Mouse (Mus musculus) testis, postnatal 14 days (tissue): ENCODE measurements around the gene Serpinb8.

Experiments
- DNase-seq: peaks from one replicate; pipeline ENCODE4 v3.0.0; 2021; ENCODE audit warnings: low spot score

Gene Serpinb8

GRCm38 (mm10) chr1:107589691-107590470, at the start of gene Serpinb8:
Gene Serpinb8, plus strand, starts transcription at chr1:107590006.
- DNase-seq: no peak

DNA sequence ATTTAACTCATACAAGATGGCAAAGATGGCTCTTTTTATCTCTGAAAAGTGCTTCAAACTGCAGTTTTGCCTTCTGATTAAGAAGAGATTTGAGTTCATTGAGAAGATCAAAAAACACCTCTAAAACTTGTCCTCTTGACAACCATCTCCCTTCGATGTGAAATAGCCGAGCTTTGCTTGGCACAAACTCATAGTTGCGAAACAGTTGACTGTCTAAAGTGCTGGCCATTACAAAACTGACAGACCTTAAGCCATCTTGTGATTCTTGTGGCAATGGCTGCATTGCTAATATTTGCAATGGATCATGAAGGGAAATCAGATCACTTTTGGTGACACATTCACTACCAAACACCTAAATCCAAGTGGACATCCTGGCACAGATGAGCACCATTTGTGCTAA, 30.3 kb upstream of the Serpinb8 start:
- DNase-seq: no peak

DNA sequence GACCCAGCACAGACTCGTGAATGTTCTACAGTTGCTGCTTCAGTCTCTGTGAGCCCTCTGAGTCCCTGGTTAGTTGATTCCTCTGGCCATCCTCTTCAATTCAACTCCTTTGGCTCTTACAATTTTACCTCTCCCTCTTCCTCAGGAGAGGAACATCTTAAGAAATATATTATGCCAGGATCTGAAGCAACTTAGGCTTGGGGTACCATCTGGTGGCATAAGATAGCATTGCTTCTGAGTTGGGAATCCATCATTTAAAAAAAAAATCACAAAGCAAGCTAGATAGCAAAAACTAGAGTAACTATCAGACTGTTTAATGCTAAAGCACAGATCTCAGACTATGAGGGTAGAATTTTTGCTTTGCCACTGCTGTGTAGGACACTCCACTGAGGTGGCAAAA, 27.7 kb upstream of the Serpinb8 start:
- DNase-seq: no peak

GRCm38 (mm10) chr1:107565644-107566043, 24.2 kb upstream of the Serpinb8 start:
- DNase-seq: no peak

GRCm38 (mm10) chr1:107576094-107576493, 13.7 kb upstream of the Serpinb8 start:
- no peak for DNase-seq

GRCm38 (mm10) chr1:107577514-107577913, 12.3 kb upstream of the Serpinb8 start:
- no peak for DNase-seq

GRCm38 (mm10) chr1:107581220-107581619, 8.6 kb upstream of the Serpinb8 start:
- no peak for DNase-seq

GRCm38 (mm10) chr1:107582900-107583299, 6.9 kb upstream of the Serpinb8 start:
- DNase-seq: no peak

GRCm38 (mm10) chr1:107583958-107584376, 5.8 kb upstream of the Serpinb8 start:
- DNase-seq: no peak

DNA sequence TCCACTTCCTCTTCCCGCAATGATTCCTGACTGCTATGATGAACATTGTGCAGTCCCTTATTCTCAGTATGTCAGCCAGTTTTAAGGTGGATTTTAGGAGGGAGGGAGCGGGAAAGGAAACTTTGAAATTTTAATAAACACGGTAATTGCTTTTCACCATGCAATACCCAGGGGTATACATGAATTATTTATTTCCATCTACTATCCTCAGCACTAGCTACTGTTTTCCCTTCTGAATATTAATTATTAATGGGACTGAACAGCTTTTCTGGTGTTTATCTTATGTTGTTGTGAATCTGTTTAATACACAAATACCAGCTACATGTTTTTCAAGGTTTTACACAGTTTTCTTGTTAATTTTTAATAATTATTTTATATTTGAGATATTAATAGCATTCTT, 4.9 kb upstream of the Serpinb8 start:
- no peak for DNase-seq

- DNase-seq: no peak
Measured at GRCm38 (mm10) chr1:107586196-107586595, 3.6 kb upstream of the Serpinb8 start.

GRCm38 (mm10) chr1:107588206-107588605, 1.6 kb upstream of the Serpinb8 start:
- no peak for DNase-seq

DNA sequence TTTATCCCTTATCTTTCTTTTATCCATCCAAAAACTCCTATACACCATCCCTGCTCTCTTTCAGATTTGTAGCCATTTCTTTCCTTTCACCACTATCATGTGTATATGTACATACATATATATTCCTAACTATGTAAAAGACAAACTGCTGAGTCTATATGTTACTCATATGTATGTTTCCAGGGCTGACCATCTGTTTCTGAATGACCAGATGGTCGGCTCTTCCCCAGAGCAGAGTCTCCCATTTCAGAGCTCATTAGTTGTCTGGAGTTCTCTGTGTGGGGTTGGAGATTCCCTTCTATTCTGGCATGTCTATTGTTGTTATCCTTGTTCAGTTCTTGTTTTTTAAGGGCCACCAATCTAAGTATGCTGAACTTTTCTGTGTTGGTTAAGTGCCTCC, 1.2 kb upstream of the Serpinb8 start:
- DNase-seq: no peak

DNA sequence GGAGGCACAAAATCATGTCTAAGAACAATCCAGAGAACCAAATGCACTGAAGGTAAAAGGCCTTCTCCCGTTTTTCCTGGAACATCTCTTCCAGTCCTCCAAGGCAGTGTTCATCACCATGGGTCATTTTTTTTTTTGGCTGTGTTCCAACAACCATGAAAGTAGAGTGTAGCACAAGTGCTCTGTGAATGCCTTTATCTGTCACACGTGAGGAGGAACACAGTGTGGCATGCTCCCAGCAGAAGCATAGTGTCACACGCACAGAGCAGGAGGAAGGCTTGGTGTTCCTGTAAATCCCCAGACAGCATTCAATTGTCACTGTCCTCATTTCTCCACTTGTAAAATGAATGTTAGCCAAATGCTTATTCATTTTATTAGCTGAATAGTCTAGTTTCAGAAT, 2.8 kb downstream of the Serpinb8 start:
- no peak for DNase-seq

GRCm38 (mm10) chr1:107593469-107593868, 3.7 kb downstream of the Serpinb8 start:
- no peak for DNase-seq

GRCm38 (mm10) chr1:107596874-107597273, 7.1 kb downstream of the Serpinb8 start:
- DNase-seq: no peak

DNA sequence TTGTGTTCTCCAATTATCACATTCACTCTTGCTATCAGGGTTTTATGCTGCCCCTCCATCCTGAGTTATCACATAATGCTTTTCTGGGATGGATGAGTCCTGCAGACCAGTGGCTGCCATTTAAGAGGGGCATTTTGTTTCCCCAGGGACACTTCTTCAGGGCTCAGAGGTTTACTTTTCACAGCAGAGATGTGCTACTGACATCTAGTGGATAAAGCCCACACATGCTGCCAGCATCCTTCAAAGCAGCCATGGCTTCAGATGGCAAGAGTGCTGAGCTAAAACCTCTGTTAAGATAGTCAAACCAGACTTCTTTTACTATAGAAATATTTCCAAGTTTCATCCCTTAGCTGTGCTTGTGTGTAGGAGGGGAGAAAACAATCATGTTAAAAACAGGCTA, 8.7 kb downstream of the Serpinb8 start:
- no peak for DNase-seq

- no peak for DNase-seq
Measured at GRCm38 (mm10) chr1:107608942-107609341, 19.1 kb downstream of the Serpinb8 start.

DNA sequence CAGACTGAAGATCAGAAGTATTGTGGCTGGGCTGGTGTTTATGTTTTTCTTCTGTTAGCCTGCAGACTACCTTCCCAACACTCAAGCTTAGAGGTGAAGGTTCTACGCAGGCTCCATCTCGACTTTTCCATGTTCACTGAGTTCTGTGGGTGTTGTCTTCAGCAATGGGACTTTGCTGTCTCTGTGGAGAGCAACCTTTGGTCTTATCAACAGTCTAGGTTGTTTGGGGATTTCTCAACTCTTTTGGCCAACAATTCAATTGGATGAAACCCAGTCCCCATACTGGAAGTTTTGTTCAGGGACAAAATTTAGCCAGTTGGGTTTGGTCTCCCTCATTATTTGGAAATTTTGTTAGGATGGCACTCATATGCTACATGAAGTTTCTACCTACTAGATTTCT, 24.3 kb downstream of the Serpinb8 start:
- no peak for DNase-seq

DNA sequence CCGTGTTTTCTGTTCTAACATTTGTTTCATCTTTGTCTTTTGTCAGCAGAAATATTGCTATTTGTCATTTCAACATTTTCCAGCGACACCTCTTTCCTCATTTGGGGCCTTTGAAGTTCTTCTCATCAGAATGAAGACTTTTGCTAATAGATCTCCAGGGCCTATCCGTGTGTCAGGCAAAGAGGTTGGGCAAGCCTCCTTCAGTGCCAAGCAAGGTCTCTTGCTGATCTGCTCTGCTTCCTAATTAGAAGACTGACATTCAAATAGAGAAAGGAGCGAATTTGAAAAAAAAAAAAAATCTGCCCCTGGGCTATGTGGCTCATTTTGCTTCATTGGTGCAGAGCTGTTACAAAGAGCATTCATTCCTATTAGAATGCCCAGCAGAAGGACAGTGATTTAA, 32.2 kb downstream of the Serpinb8 start:
- DNase-seq: no peak

DNA sequence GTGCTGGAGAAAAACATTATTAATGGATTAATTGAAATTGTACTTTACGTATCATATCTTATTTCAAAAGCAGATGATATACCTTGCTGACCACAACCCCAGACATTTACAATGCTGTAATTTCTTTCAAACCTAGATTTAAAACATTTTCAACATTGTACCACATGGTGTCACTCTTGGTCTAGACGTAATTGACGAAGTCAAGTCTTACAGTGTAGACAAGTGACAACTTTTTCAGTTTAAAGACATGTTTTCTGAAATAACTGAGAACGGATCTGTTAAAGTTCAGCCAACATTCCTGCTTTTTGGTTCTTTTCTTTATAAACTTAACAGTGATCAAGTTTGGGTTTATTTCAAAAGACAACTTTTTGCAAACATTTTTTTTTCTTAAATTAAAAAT, 46.1 kb downstream of the Serpinb8 start:
- no peak for DNase-seq

DNA sequence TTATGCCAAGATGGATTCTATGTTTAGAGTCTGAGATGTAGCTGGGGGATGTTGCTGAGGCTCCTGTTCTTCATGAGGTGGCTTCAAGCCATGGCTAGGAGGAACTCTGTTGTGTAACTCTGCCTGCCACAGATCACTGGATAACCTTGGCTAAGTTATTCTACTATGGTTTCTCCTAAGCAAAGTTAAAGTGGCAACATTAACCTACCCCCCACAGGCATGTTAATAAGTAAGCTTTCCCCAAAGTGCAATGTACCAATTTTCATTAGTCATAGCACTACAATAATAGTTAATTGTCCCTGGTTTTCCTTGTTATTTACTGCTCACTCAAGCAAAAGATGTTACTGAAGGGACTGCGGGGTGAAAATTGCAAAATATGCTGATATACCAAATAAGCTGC, 48.2 kb downstream of the Serpinb8 start:
- no peak for DNase-seq

DNA sequence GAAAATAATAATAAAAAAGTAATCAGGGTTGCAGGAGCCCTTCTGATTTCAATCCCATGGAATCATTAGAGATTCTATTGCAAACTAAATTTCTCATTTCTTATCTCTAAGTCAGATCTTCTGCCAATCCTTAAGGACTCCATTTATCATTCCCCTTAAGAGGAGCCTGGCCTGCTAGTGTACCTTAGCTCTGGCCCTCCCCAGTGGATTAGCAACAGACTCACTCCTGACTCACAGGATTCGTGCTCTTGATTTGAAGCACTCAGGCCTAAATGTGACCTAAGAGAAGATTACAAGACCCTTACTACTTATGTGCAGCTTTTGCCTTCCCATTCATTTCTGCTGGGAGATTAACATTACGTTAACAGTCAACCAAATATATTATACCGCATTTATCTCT, 48.7 kb downstream of the Serpinb8 start:
- no peak for DNase-seq

- DNase-seq: no peak
Measured at GRCm38 (mm10) chr1:107642457-107643118, 52.8 kb downstream of the Serpinb8 start.
